Mouse (Mus musculus) CH12.LX (cell line): ENCODE data around the gene Hip1. TPM values are rescaled to one million over a fixed set of nuclear protein-coding genes. Genes with fewer than 3 reads are reported as not detected.

Experiments
- DNase-seq: peaks from one replicate; pipeline ENCODE4 v3.0.0-alpha.2; 2013; ENCODE audit errors: extremely low read depth
- H3K27ac ChIP-seq: 2 replicates; pipeline ENCODE4 v1.5.1; 2012; ENCODE audit warnings: low read depth, mild to moderate bottlenecking, control low read depth, moderate library complexity; ENCODE audit not compliant: insufficient read depth
- H3K27me3 ChIP-seq: replicated peaks from 2 replicates; pipeline ENCODE3; 2012; ENCODE audit warnings: inconsistent platforms
- H3K36me3 ChIP-seq, 2 experiments: replicated peaks in 1 of 2; 2 replicates each; pipeline versions ENCODE3 to v1.6.1; 2012; ENCODE audit warnings: inconsistent platforms in 1 of 2, low read length in 1 of 2, mild to moderate bottlenecking in 1 of 2, mixed read lengths in 1 of 2, moderate library complexity in 1 of 2; ENCODE audit not compliant: control insufficient read depth in 1 of 2, insufficient read depth in 1 of 2
- H3K4me1 ChIP-seq, 2 experiments: 2 replicates each; pipeline ENCODE4 v1.6.1; 2012; ENCODE audit warnings: inconsistent platforms in 1 of 2, moderate library complexity in 1 of 2; ENCODE audit not compliant: insufficient read depth in 2 of 2, control insufficient read depth in 1 of 2
- H3K4me2 ChIP-seq: 2 replicates; pipeline ENCODE4 v1.6.1; 2012; ENCODE audit warnings: low read depth, mild to moderate bottlenecking, control low read depth; ENCODE audit not compliant: poor library complexity, insufficient read depth, severe bottlenecking
- H3K4me3 ChIP-seq, 3 experiments: fragments of 150-350 bp in 1 of 3; sonication (generic) in 1 of 3; replicated peaks in 1 of 3; 2 replicates each; pipeline versions ENCODE3 to v1.5.1; 2011 to 2012; ENCODE audit warnings: low read depth in 2 of 3, low read length in 2 of 3, mild to moderate bottlenecking in 2 of 3, moderate library complexity in 2 of 3, control low read depth in 1 of 3, improper control_type of control experiment in 1 of 3, inconsistent platforms in 1 of 3, mixed read lengths in 1 of 3; ENCODE audit not compliant: poor library complexity in 1 of 3
- H3K79me2 ChIP-seq: replicated peaks from 2 replicates; pipeline ENCODE4 v1.6.1; 2012; ENCODE audit warnings: mild to moderate bottlenecking, moderate library complexity; ENCODE audit not compliant: control insufficient read depth, poor library complexity, insufficient read depth, severe bottlenecking; ENCODE audit errors: extremely low read depth
- H3K9ac ChIP-seq: 2 replicates; pipeline ENCODE4 v1.6.1; 2012; ENCODE audit warnings: low read depth, mild to moderate bottlenecking, control low read depth, moderate library complexity; ENCODE audit not compliant: insufficient read depth
- H3K9me3 ChIP-seq: replicated peaks from 2 replicates; pipeline ENCODE3; 2012; ENCODE audit warnings: low read length, inconsistent platforms, mixed read lengths
- BHLHE40 ChIP-seq: IDR thresholded peaks from 2 replicates; pipeline ENCODE4 v1.6.1; 2011; ENCODE audit warnings: mild to moderate bottlenecking, low read depth, low read length, improper control_type of control experiment
- CHD2 ChIP-seq: IDR thresholded peaks from 2 replicates; pipeline ENCODE4 v1.6.1; 2011; ENCODE audit warnings: low read length, improper control_type of control experiment
- CTCF ChIP-seq, 2 experiments: IDR thresholded peaks in 1 of 2; conservative IDR thresholded peaks in 1 of 2; 2 replicates each; pipeline ENCODE4 v1.5.1; 2011 to 2012; ENCODE audit warnings: low read depth in 2 of 2, low read length in 2 of 2, improper control_type of control experiment in 1 of 2, inconsistent platforms in 1 of 2, mild to moderate bottlenecking in 1 of 2, moderate library complexity in 1 of 2
- ELF1 ChIP-seq: IDR thresholded peaks from 2 replicates; pipeline ENCODE4 v1.6.1; 2014; ENCODE audit warnings: low read depth, mild to moderate bottlenecking, inconsistent platforms, low read length, improper control_type of control experiment
- EP300 ChIP-seq: IDR thresholded peaks from 2 replicates; pipeline ENCODE4 v1.6.1; 2011; ENCODE audit warnings: low read length, improper control_type of control experiment
- MEF2A ChIP-seq: IDR thresholded peaks from 2 replicates; pipeline ENCODE4 v1.6.1; 2014; ENCODE audit warnings: low read depth, mild to moderate bottlenecking, inconsistent platforms, low read length, improper control_type of control experiment, borderline replicate concordance
- MXI1 ChIP-seq: IDR thresholded peaks from 2 replicates; pipeline ENCODE4 v1.6.1; 2011; ENCODE audit warnings: mild to moderate bottlenecking, low read depth, low read length, improper control_type of control experiment
- NELFE ChIP-seq: IDR thresholded peaks from 2 replicates; pipeline ENCODE4 v1.6.1; 2011; ENCODE audit warnings: low read depth, low read length, improper control_type of control experiment
- POLR2AphosphoS2 ChIP-seq: IDR thresholded peaks from 2 replicates; pipeline ENCODE4 v1.6.1; 2011; ENCODE audit warnings: low read depth, low read length, improper control_type of control experiment
- SMC3 ChIP-seq: IDR thresholded peaks from 2 replicates; pipeline ENCODE4 v1.6.1; 2011; ENCODE audit warnings: low read depth, low read length, improper control_type of control experiment
- TCF12 ChIP-seq: IDR thresholded peaks from 2 replicates; pipeline ENCODE4 v1.6.1; 2014; ENCODE audit warnings: low read depth, mild to moderate bottlenecking, inconsistent platforms, low read length, improper control_type of control experiment
- USF1 ChIP-seq: IDR thresholded peaks from 2 replicates; pipeline ENCODE4 v1.6.1; 2014; ENCODE audit warnings: low read depth, mild to moderate bottlenecking, inconsistent platforms, low read length, improper control_type of control experiment
- ZC3H11A ChIP-seq: IDR thresholded peaks from 2 replicates; pipeline ENCODE4 v1.6.1; 2012; ENCODE audit warnings: low read depth, mild to moderate bottlenecking, inconsistent platforms, low read length, improper control_type of control experiment
- ZNF384 ChIP-seq: IDR thresholded peaks from 2 replicates; pipeline ENCODE4 v1.6.1; 2012; ENCODE audit warnings: low read depth, low read length, improper control_type of control experiment, inconsistent platforms
- dilution Hi-C: fragments of 300-500 bp; cut with MboI; formaldehyde crosslinking; loops from 2 replicates; pipeline ENCODE4 v1.14.3; 2020; ENCODE audit warnings: low sequenced_read_pairs; ENCODE audit not compliant: extremely low pct_unique_long_range_greater_than_20kb, extremely low pct_ligation_motif_present
- in situ Hi-C: fragments of 300-500 bp; cut with MboI; formaldehyde crosslinking; loops from 3 replicates; pipeline ENCODE4 v1.14.3; 2019; ENCODE audit warnings: low sequenced_read_pairs, low pct_ligation_motif_present, low pct_unique_long_range_greater_than_20kb, mixed read lengths
- polyA plus RNA-seq: library from polyadenylated mRNA; unstranded; fragments of >175 nt; gene quantifications from 2 replicates; pipeline ENCODE4 v1.2.1, GENCODE M21; 2012; ENCODE audit warnings: low read depth; ENCODE audit not compliant: insufficient read length
- total RNA-seq, 2 experiments: library from RNA; depleted of rRNA; stranded (reverse); fragments of 300-350 nt in 1 of 2; fragments of >200 nt in 1 of 2; gene quantifications; 2 replicates each; pipeline ENCODE4 v1.2.3; 2012 to 2014

Hip1 gene
- total and polyA plus RNA-seq, 3 experiments: 2.2 to 6.4 (median 3.4) TPM

GRCm38 (mm10) chr5:135442430-135442829 is 102.5 kb downstream of the Hip1 start:
- Histone ChIP-seq H3K9ac (no peak overlapping the region), H3K27ac (no peak overlapping the region), H3K27me3 (no peaks in the 10 kb centered on the region), H3K9me3 (no peaks in the 10 kb centered on the region), H3K4me3 (no peak overlapping the region), H3K4me1 (no peaks in the 10 kb centered on the region), H3K4me2 (no peak overlapping the region), H3K79me2 (no peaks in the 10 kb centered on the region), H3K36me3 (peaks cover 4 to 16% of the 10 kb centered on the region in 2 experiments)
- TF ChIP-seq EP300 (no peak), POLR2AphosphoS2 (no peak), BHLHE40 (no peak), ZNF384 (no peak), MEF2A (no peak), NELFE (no peak)
- dilution Hi-C loops (no loop called here), in situ Hi-C loops (no loop called here)
- DNase-seq: no peak

GRCm38 (mm10) chr5:135435039-135435438 is 109.9 kb downstream of the Hip1 start:
- peaks cover 4 to 28% of the 10 kb centered on the region in 2 experiments for H3K36me3 ChIP-seq
- dilution Hi-C loops: no loop called here
- no peak for DNase-seq
- no peaks in the 10 kb centered on the region for H3K27me3 ChIP-seq
- no peaks in the 10 kb centered on the region for H3K79me2 ChIP-seq
- H3K4me2 ChIP-seq: no peak overlapping the region
- H3K4me1 ChIP-seq: peaks cover 7 to 27% of the 10 kb centered on the region in 2 experiments; a peak in 3 of 4 replicates
- H3K4me3 ChIP-seq: no peak overlapping the region
- peaks cover 9% of the 10 kb centered on the region for H3K9me3 ChIP-seq
- in situ Hi-C loops: no loop called here
- TF ChIP-seq SMC3 (no peak), ZC3H11A (no peak), USF1 (no peak), ELF1 (no peak), MXI1 (no peak), TCF12 (no peak), BHLHE40 (no peak)
- H3K27ac ChIP-seq: no peak overlapping the region
- no peak overlapping the region for H3K9ac ChIP-seq

GRCm38 (mm10) chr5:135433861-135434260 is 111.1 kb downstream of the Hip1 start:
- Histone ChIP-seq H3K4me3 (no peak overlapping the region), H3K79me2 (no peaks in the 10 kb centered on the region)
- in situ Hi-C loops: no loop called here
- TF ChIP-seq CHD2 (no peak), CTCF (conservative IDR thresholded peaks at IDR 0.05 in 1 of 2, IDR thresholded peaks at IDR 0.05 in 1 of 2; ENCODE audit: low read depth in 2 of 2, low read length in 2 of 2) (0 out of 4 replicates have a peak, but pooled peaks of 1 of the 2 experiments have one; percentile 12)
- TF ChIP-seq, all 38 proteins: peak for 1
- Histone ChIP-seq H3K9ac (no peak overlapping the region), H3K27me3 (no peaks in the 10 kb centered on the region), H3K9me3 (peaks cover 9% of the 10 kb centered on the region), H3K36me3 (peaks cover 4 to 35% of the 10 kb centered on the region in 2 experiments), H3K4me1 (peaks cover 7 to 39% of the 10 kb centered on the region in 2 experiments; a peak in 3 of 4 replicates), H3K27ac (no peak overlapping the region), H3K4me2 (no peak overlapping the region)
- dilution Hi-C loops: no loop called here
- DNase-seq: no peak
